Mouse (Mus musculus): Measurements from ENCODE around the gene BC030867. TPM values are rescaled to one million over a fixed set of nuclear protein-coding genes. Genes with fewer than 3 reads are reported as not detected.

Gene BC030867
- 1.2 and 1.4 TPM in 2 replicates for polyA plus RNA-seq (2012; rRNA removed; ENCODE audit: low replicate concordance)

GRCm38 (mm10) chr11:102248630-102249230 is at the start of gene BC030867:
Gene BC030867, plus strand, starts transcription at chr11:102248882.

GRCm38 (mm10) chr11:102230006-102230741 is 18.5 kb upstream of the BC030867 start, which contains the start of gene Hdac5:
Gene Hdac5, minus strand, starts transcription at chr11:102230166.

GRCm38 (mm10) chr11:102268520-102269244 is 20.0 kb downstream of the BC030867 start, which contains the start of gene Asb16:
Gene Asb16, plus strand, starts transcription at chr11:102268743.

GRCm38 (mm10) chr11:102284501-102285094 is 35.9 kb downstream of the BC030867 start, which contains the start of gene Tmub2:
Gene Tmub2, plus strand, starts transcription at chr11:102284931.

GRCm38 (mm10) chr11:102296491-102297472 is 48.1 kb downstream of the BC030867 start, which contains the start of gene Atxn7l3:
Gene Atxn7l3, minus strand, starts transcription at chr11:102296631.

Other genes with a start within 250 kb of the BC030867 start
- gene Mpp3, start 220.4 kb upstream of the BC030867 start, polyA plus RNA-seq (2012; rRNA removed; ENCODE audit: low replicate concordance) = 4.8 and 7.8 TPM in 2 replicates
- gene Cd300lg, start 207.4 kb upstream of the BC030867 start, polyA plus RNA-seq (2012; rRNA removed; ENCODE audit: low replicate concordance) = 95.5 and 130 TPM in 2 replicates
- 13.5 and 13.8 TPM in 2 replicates for gene Mpp2, start 160.4 kb upstream of the BC030867 start, polyA plus RNA-seq (2012; rRNA removed; ENCODE audit: low replicate concordance)
- not detected in 2 replicates for gene Ppy, start 147.6 kb upstream of the BC030867 start, polyA plus RNA-seq (2012; rRNA removed; ENCODE audit: low replicate concordance)
- gene Pyy, start 141.1 kb upstream of the BC030867 start, polyA plus RNA-seq (2012; rRNA removed; ENCODE audit: low replicate concordance) = not detected in 2 replicates
- gene Nags, start 103.4 kb upstream of the BC030867 start, polyA plus RNA-seq (2012; rRNA removed; ENCODE audit: low replicate concordance) = 0.85 TPM in 1 of 2 replicates, not detected in the other
- gene Tmem101, start 92.5 kb upstream of the BC030867 start, polyA plus RNA-seq (2012; rRNA removed; ENCODE audit: low replicate concordance) = 17.0 and 22.2 TPM in 2 replicates
- 35.8 and 55.6 TPM in 2 replicates for gene Lsm12, start 63.6 kb upstream of the BC030867 start, polyA plus RNA-seq (2012; rRNA removed; ENCODE audit: low replicate concordance)
- 115 and 131 TPM in 2 replicates for gene G6pc3, start 59.3 kb upstream of the BC030867 start, polyA plus RNA-seq (2012; rRNA removed; ENCODE audit: low replicate concordance)
- gene Hdac5, start 18.7 kb upstream of the BC030867 start, polyA plus RNA-seq (2012; rRNA removed; ENCODE audit: low replicate concordance) = 88.0 and 204 TPM in 2 replicates
- 0.50 and 19.4 TPM in 2 replicates for gene Asb16, start 19.9 kb downstream of the BC030867 start, polyA plus RNA-seq (2012; rRNA removed; ENCODE audit: low replicate concordance)
- gene Tmub2, start 36.0 kb downstream of the BC030867 start, polyA plus RNA-seq (2012; rRNA removed; ENCODE audit: low replicate concordance) = 52.4 and 58.1 TPM in 2 replicates
- gene Atxn7l3, start 47.7 kb downstream of the BC030867 start, polyA plus RNA-seq (2012; rRNA removed; ENCODE audit: low replicate concordance) = 39.6 and 48.4 TPM in 2 replicates
- 20.5 and 28.1 TPM in 2 replicates for gene Ubtf, start 70.9 kb downstream of the BC030867 start, polyA plus RNA-seq (2012; rRNA removed; ENCODE audit: low replicate concordance)
- 0.06 TPM in 1 of 2 replicates, not detected in the other for gene Slc4a1, start 117.3 kb downstream of the BC030867 start, polyA plus RNA-seq (2012; rRNA removed; ENCODE audit: low replicate concordance)
- gene Rundc3a, start 144.5 kb downstream of the BC030867 start, polyA plus RNA-seq (2012; rRNA removed; ENCODE audit: low replicate concordance) = 4.6 and 10.4 TPM in 2 replicates
- 583 and 649 TPM in 2 replicates for gene Slc25a39, start 159.1 kb downstream of the BC030867 start, polyA plus RNA-seq (2012; rRNA removed; ENCODE audit: low replicate concordance)
- gene Grn, start 181.4 kb downstream of the BC030867 start, polyA plus RNA-seq (2012; rRNA removed; ENCODE audit: low replicate concordance) = 304 and 432 TPM in 2 replicates
- 22.9 and 40.8 TPM in 2 replicates for gene Fam171a2, start 198.8 kb downstream of the BC030867 start, polyA plus RNA-seq (2012; rRNA removed; ENCODE audit: low replicate concordance)
- 27.3 and 35.8 TPM in 2 replicates for gene Itga2b, start 221.2 kb downstream of the BC030867 start, polyA plus RNA-seq (2012; rRNA removed; ENCODE audit: low replicate concordance)

Data from mammary gland, adult 2 months (tissue).